Mouse (Mus musculus): ENCODE data around the gene Rorc.

The Rorc gene

DNA sequence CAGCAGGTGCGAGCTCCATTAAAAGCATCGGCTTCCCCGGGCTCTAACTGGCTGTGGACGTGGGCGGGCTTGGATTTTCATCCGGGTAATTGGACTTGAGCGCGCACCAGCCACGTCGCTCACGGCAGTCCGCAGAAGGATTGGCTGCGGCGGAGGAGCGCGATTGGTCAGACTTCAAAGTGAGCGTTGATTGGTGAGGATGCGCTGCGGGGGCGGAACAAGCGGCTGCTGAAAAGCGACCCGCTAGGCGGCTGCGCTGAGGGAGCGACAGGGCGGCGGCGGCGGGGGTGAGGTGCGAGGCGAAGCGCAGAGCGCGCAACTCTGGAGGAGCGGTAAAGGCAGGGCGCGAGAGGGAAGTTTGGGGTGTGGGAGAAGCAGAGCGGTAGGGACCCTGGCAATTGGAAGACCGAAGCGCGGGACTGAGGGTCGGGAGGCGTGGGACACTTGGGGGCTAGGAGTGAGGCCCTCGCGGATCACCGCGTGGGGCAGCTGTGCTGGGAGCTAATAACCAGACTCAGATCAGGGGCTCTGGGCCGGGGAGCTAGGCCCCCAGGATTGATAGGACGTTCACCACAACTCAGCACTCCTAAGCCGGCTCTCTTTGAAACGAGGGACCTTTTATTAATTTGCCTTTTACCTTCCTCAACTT lies 40.6 kb downstream of the Rorc start, which contains the start of gene Tdrkh:
Gene Tdrkh (plus strand): TSS at position 243 of the 649 bp plus-strand sequence.
- DNase-seq (ENCODE audit: low spot score in 2 of 2) = peak; percentile 83 to 93

DNA sequence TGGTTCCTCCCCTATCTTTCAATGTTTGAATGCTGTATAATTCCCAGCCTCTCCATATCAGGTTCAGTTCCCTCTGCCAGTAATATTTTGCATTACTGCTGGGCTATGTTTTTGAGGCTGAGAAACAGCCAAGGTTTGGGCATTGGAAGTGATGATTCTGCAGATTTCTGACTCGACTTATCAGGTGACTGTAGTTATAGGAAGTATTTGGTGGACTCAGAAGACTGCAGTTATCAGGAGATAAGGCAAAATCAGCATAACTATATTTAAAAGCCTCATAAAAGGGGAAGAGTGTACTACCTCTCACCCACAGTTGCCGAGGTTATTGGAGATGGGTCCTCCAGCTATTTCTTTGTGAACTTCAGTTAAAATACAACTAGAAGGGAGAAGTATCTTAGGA lies 58.4 kb downstream of the Rorc start:
- no peak for DNase-seq (ENCODE audit: low spot score in 2 of 2)

DNA sequence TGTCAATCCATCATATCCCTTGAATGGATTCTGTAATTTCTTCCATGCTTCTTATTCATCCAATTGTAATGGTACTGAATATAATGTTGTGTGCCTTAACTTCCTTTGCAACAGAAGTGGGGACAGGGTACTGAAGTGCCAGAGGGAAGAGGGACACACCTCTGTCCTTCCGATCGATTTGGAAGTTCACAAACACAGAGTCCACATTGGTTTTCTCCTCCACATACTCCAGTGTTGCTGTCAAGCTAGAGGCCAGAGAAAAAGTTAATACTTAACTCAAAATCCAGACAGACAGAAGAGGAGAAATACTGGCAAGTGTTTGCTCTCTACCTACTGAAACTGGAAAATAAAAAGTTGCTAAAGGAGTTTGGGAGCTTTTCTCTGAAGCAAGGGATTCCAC lies 61.7 kb downstream of the Rorc start:
- no peak for DNase-seq (ENCODE audit: low spot score in 2 of 2)

DNA sequence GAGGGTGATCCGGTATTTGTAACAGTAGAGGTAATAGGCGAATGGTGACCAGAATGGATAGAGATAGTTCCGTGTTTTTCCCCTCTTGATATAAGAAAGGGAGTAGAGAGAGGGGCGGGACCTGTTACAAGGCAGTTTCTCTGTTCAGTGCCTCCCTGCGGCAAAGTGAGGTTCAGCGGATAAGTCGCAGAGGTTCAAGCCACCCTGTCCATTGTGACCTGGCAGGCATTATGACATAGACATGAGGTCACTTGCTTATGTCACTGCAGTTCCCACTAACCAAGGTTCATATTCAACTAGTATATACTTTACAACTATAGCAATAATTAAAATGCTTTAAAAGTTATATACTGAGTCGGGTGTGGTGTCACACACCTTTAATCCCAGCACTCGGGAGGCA lies 63.8 kb downstream of the Rorc start:
- DNase-seq (ENCODE audit: low spot score in 2 of 2) = no peak

DNA sequence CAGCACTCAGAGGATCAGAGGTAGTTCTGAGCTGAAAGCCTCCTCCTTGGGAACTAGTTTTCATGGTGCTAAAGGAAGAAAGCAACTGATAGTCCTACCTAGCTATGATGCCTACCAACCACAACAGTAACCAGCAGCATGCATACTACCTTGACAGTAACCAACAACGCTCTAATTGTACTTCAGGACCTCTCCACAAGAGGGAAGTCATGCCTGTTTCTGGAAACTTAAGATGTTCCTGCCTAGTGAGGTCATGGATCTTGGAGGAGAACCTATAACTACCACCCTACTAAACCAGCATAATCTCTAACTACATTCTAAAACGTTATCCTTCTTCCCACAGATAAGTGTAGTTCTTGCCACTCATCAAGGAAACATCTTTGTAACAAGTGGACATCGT lies 68.6 kb downstream of the Rorc start:
- no peak for DNase-seq (ENCODE audit: low spot score in 2 of 2)

DNA sequence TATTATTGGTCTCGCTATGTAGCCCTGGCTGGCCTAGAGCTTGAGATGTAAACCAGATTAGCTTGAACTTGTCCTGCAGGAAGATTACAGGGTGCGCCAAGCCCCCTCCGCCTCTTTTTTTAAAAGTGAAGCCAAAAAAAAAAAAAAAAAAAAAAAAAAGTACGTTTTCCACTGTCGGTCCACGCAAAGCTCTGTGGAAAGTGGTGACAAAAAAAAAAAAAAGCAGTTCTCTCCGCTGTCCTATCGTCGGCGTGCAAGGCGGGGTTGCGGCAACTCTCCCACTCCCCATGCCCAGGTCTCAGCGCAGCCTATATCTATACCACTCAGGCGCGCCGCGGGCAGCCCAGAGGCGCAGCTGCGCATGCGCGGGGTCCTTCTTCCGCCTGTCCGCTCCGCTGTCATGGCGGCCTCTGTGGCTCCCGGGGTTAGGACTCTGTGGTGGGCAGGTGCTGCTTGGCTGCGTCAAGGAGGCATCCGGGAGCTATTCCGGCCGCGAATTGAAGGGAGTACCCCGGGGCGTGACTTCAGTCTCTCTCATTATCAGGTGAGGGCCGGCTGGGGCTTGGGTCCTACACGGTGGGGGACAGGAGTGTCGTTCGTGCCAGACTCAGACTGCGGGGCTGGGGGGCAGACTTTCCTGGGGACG lies 70.5 kb downstream of the Rorc start, which contains the start of gene Mrpl9:
Gene Mrpl9 (plus strand): TSS at position 368 of the 646 bp plus-strand sequence.
- DNase-seq (ENCODE audit: low spot score in 2 of 2) = peak; percentile 89 to 92

DNA sequence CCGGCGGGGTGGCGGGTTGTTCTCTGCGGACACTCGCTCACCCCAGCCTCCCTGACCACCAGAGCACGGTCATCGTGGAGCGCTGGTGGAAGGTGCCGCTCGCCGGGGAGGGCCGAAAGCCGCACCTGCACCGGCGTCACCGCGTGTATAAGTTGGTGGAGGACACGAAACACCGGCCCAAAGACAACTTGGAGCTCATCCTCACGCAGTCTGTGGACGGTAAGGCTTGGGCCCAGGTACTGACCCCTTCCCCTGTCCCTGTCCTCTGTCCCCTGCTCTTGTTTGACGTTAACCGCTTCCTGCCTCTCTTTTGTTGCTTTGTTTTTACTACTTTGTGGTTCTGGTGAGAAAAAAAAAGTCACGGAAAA lies 71.0 kb downstream of the Rorc start, which contains the start of gene Oaz3:
Gene Oaz3 (minus strand): TSS at position 319 of the 368 bp plus-strand sequence.
- DNase-seq (ENCODE audit: low spot score in 2 of 2) = no peak

All from urinary bladder, postnatal 36 days (tissue).